Mouse (Mus musculus) liver, embryonic 14.5 days (tissue): ENCODE measurements around the gene Kdelc1. TPM values are rescaled to one million over a fixed set of nuclear protein-coding genes. Genes with fewer than 3 reads are reported as not detected.

Experiments
- ATAC-seq: fragments of 200-750 bp; cut with Nextera tagmentation; 2 replicates; pipeline ENCODE4 v1.8.0; 2017; ENCODE audit warnings: moderate number of reproducible peaks, mild to moderate bottlenecking, moderate library complexity; ENCODE audit not compliant: insufficient read depth
- DNase-seq, 3 experiments: peaks; one replicate each; pipeline ENCODE4 v3.0.0-alpha.2; 2012 to 2013; ENCODE audit warnings: low read depth in 3 of 3, low spot score in 3 of 3
- H3K27ac ChIP-seq: fragments of 300-500 bp; sonication (generic); 2 replicates; pipeline ENCODE4 v1.5.1; 2014; ENCODE audit warnings: moderate library complexity, mild to moderate bottlenecking, control low read depth, inconsistent platforms
- H3K27me3 ChIP-seq: fragments of 300-500 bp; sonication (generic); 2 replicates; pipeline ENCODE4 v1.6.1; 2014; ENCODE audit warnings: mild to moderate bottlenecking, low read length, moderate library complexity; ENCODE audit not compliant: control insufficient read depth, insufficient read depth
- H3K36me3 ChIP-seq: fragments of 300-500 bp; sonication (generic); replicated peaks from 2 replicates; pipeline ENCODE4 v1.6.1; 2014; ENCODE audit warnings: low read depth; ENCODE audit not compliant: control insufficient read depth, insufficient read depth
- H3K4me1 ChIP-seq, 2 experiments: fragments of 200-500 bp in 1 of 2; fragments of 300-500 bp in 1 of 2; sonication (generic) in 1 of 2; replicated peaks; 2 replicates each; pipeline ENCODE4 v1.6.1; 2012 to 2014; ENCODE audit warnings: antibody characterized with exemption in 1 of 2, inconsistent platforms in 1 of 2, low read length in 1 of 2; ENCODE audit not compliant: control insufficient read depth in 2 of 2, insufficient read depth in 2 of 2
- H3K4me2 ChIP-seq: fragments of 300-500 bp; sonication (generic); 2 replicates; pipeline ENCODE4 v1.6.1; 2014; ENCODE audit warnings: low read depth, mild to moderate bottlenecking, control low read depth, moderate library complexity
- H3K4me3 ChIP-seq, 2 experiments: fragments of 200-500 bp in 1 of 2; fragments of 300-500 bp in 1 of 2; sonication (generic) in 1 of 2; 2 replicates each; pipeline ENCODE4 v1.5.1; 2012 to 2014; ENCODE audit warnings: low read depth in 2 of 2, low read length in 2 of 2, mild to moderate bottlenecking in 2 of 2, control low read depth in 1 of 2, inconsistent platforms in 1 of 2, moderate library complexity in 1 of 2; ENCODE audit not compliant: insufficient read depth in 1 of 2
- H3K9ac ChIP-seq: fragments of 300-500 bp; sonication (generic); replicated peaks from 2 replicates; pipeline ENCODE4 v1.6.1; 2014; ENCODE audit warnings: mild to moderate bottlenecking, control low read depth, moderate library complexity
- H3K9me3 ChIP-seq: fragments of 300-500 bp; sonication (generic); 2 replicates; pipeline ENCODE4 v1.6.1; 2016; ENCODE audit warnings: low read length, mixed read lengths; ENCODE audit not compliant: control insufficient read depth
- CTCF ChIP-seq: IDR thresholded peaks from 2 replicates; pipeline ENCODE4 v1.5.1; 2016; ENCODE audit warnings: antibody characterized with exemption, low read depth, control low read depth
- EP300 ChIP-seq: IDR thresholded peaks from 2 replicates; pipeline ENCODE4 v1.6.1; 2016; ENCODE audit warnings: antibody characterized with exemption, low read depth
- WGBS: fragments of 180-500 bp; shearing (Covaris S2); extraction: QIAGEN DNeasy Blood & Tissue Kit; methylation state at CpG from one replicate; pipeline ENCODE4 v1.1.7; 2014; ENCODE audit not compliant: insufficient replicate concordance; 5-methylcytosine and 5-hydroxymethylcytosine counted together
- polyA plus RNA-seq, 2 experiments: library from polyadenylated mRNA; depleted of rRNA in 1 of 2; stranded (reverse) in 1 of 2; unstranded in 1 of 2; fragments of >200 nt; fragmentation: Nextera tagmentation in 1 of 2; extraction: Ambion mirVana in 1 of 2; gene quantifications; 2 replicates each; pipeline versions ENCODE4 v1.2.1 to v1.2.3; 2012 to 2014

Gene Kdelc1
- polyA plus RNA-seq, 2 experiments: 10.2 to 13.2 TPM

- no peaks in the 10 kb centered on the region for H3K27me3 ChIP-seq
- no peaks in the 10 kb centered on the region for H3K36me3 ChIP-seq
- H3K9ac ChIP-seq: no peak overlapping the region
- DNase-seq (peak in 1 of 3 experiments; percentile 7), ATAC-seq (no peak)
- WGBS: 78% methylated on average over 4 of the region's 4 CpGs
- no peaks in the 10 kb centered on the region for H3K9me3 ChIP-seq
- no peaks in the 10 kb centered on the region for H3K4me1 ChIP-seq
- no peak overlapping the region for H3K4me2 ChIP-seq
- H3K27ac ChIP-seq: no peak overlapping the region
- TF ChIP-seq CTCF (peak; percentile 47; the same call in 1 of the 2 replicates), EP300 (no peak)
- H3K4me3 ChIP-seq: no peak overlapping the region
Observed at GRCm38 (mm10) chr1:44155287-44155686, 36.7 kb upstream of the Kdelc1 start.

DNA sequence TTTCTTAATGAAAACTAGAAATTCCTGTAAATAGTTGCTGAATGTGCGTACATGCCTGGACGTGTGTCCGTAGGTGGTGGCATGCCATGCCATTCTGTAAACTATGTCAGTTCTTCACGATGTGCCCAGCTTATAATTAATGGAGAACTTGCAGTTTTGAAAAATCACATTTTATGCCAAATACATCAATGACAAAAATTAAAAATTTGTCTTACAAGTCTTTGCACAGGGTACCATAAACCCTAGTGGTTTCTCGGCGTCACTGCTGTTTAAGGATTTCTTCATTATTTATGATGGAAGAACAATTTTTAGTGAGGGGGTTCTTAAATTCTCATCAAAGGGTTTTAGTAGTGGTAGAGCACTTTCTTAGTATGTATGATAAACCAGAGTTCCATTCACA is 30.1 kb upstream of the Kdelc1 start:
- Histone ChIP-seq H3K4me2 (peak overlapping the region; percentile 89), H3K9me3 (no peaks in the 10 kb centered on the region), H3K27ac (no peak overlapping the region), H3K4me1 (peaks cover 5% of the 10 kb centered on the region in 2 experiments; a peak in 3 of 4 replicates), H3K4me3 (peak overlapping the region; percentile 79 to 91), H3K9ac (peak overlapping the region; percentile 91), H3K36me3 (no peaks in the 10 kb centered on the region), H3K27me3 (no peaks in the 10 kb centered on the region)
- no peak for TF ChIP-seq EP300
- TF ChIP-seq CTCF: peak; percentile 26; the same call in 1 of the 2 replicates
- ATAC-seq: no peak
- 42% methylated on average over 6 of the region's 6 CpGs for WGBS
- DNase-seq: peak in 1 of 3 experiments; percentile 10

GRCm38 (mm10) chr1:44147563-44148381 is 29.2 kb upstream of the Kdelc1 start, which contains the start of gene Ercc5:
TSS of gene Ercc5 (plus strand) at chr1:44147744.
- peak within 1 kb of the TSS; percentile 79 to 91 for H3K4me3 ChIP-seq
- peak; percentile 97 for ATAC-seq
- peaks cover 5% of the 10 kb centered on the region in 2 experiments; a peak in 3 of 4 replicates for H3K4me1 ChIP-seq
- TF ChIP-seq CTCF (peak; percentile 19; the same call in 1 of the 2 replicates), EP300 (no peak)
- peak within 1 kb of the TSS; percentile 73 for H3K27ac ChIP-seq
- peak within 1 kb of the TSS; percentile 89 for H3K4me2 ChIP-seq
- DNase-seq: peak; percentile 69 to 81 (median 73)
- no peaks in the 10 kb centered on the region for H3K9me3 ChIP-seq
- H3K27me3 ChIP-seq: no peaks in the 10 kb centered on the region
- peak within 1 kb of the TSS; percentile 91 for H3K9ac ChIP-seq
- no peaks in the 10 kb centered on the region for H3K36me3 ChIP-seq
- WGBS: under 1% methylated on average over 66 of the region's 66 CpGs

- WGBS: 64% methylated on average over 5 of the region's 5 CpGs
- H3K27ac ChIP-seq: no peak overlapping the region
- no peak for DNase-seq
- no peak overlapping the region for H3K4me3 ChIP-seq
- no peak for ATAC-seq
- no peak overlapping the region for H3K4me2 ChIP-seq
- H3K36me3 ChIP-seq: no peaks in the 10 kb centered on the region
- H3K4me1 ChIP-seq: peaks cover 0 to 3% of the 10 kb centered on the region in 2 experiments; a peak in 3 of 4 replicates
- no peaks in the 10 kb centered on the region for H3K27me3 ChIP-seq
- TF ChIP-seq EP300 (no peak), CTCF (no peak)
- H3K9me3 ChIP-seq: no peaks in the 10 kb centered on the region
- H3K9ac ChIP-seq: no peak overlapping the region
Observed at GRCm38 (mm10) chr1:44142747-44143146, 24.1 kb upstream of the Kdelc1 start.

GRCm38 (mm10) chr1:44140232-44140631 is 21.6 kb upstream of the Kdelc1 start:
- 55% methylated on average over 4 of the region's 4 CpGs for WGBS
- Histone ChIP-seq H3K4me2 (no peak overlapping the region), H3K9me3 (no peaks in the 10 kb centered on the region), H3K4me3 (no peak overlapping the region), H3K9ac (no peak overlapping the region), H3K27me3 (no peaks in the 10 kb centered on the region), H3K4me1 (no peaks in the 10 kb centered on the region), H3K27ac (no peak overlapping the region), H3K36me3 (no peaks in the 10 kb centered on the region)
- DNase-seq (no peak), ATAC-seq (no peak)
- TF ChIP-seq CTCF (no peak), EP300 (no peak)
